Mouse (Mus musculus) G1E (cell line): Measurements from ENCODE around the gene Tmtc4.

Experiments used
- CTCF ChIP-seq: IDR thresholded peaks from 2 replicates; pipeline ENCODE4 v1.5.1; 2012; ENCODE audit warnings: low read depth, low read length, inconsistent platforms, mixed read lengths
- GATA1 ChIP-seq: IDR thresholded peaks from 2 replicates; pipeline ENCODE4 v1.6.1; 2012; ENCODE audit warnings: borderline replicate concordance, low read length, inconsistent platforms, mixed read lengths
- GATA2 ChIP-seq: IDR thresholded peaks from 2 replicates; pipeline ENCODE4 v1.6.1; 2012; ENCODE audit warnings: low read depth, low read length, inconsistent platforms, borderline replicate concordance
- POLR2AphosphoS5 ChIP-seq: IDR thresholded peaks from 2 replicates; pipeline ENCODE4 v1.6.1; 2012; ENCODE audit warnings: low read depth, low read length, inconsistent platforms; ENCODE audit not compliant: insufficient replicate concordance
- TAL1 ChIP-seq: conservative IDR thresholded peaks from 2 replicates; pipeline ENCODE4 v1.6.1; 2012; ENCODE audit warnings: low read depth, low read length, inconsistent platforms, mixed read lengths

DNA sequence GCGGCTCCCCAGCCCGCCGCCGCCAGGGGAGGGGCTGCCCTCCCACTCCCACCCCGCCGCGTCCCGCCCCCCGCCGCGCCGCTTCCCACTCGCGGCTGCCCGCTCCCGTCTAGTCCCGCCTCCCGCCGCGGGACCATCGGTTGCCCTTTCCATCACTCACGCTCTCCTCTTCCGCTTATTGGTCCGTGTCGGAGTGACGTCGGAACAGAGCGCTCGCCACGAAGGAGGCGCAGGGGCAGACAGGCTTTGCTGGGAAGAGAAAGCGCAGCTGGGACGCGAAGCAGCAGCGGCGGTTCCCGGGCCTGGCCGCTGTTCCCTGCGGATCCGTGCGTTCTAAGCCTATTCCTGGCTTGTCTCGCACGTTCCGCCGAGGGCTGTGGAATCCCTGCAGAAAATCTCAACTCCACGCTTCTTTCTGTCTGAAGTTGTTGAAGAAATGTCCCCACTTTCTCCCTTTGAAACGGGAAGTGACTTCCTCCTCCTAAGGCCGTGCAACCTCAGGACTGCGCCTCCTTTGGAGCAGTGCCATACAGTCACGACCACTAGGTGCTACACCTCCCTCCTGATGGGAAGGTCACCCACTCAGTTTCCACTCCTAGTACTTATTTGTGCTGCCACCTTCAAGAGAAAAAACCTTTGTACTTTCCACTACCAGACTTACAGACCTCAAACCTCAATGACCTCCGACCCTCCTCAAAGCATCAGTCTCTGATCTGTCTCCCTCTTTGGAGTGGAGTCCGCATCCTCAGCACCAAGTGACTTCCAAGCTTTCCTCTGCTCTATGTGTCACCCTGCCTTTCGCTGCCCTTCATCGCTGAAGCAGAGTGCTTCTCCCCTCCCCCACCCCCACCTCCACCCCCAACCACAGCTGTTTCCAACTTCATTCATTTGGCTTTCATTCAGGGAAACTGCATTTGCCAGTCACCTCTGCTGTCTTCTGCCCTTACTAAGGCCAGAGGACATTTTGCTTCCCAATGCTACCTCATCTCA, at the start of gene Tmtc4:
- TF ChIP-seq CTCF: no peak
- no peak for TF ChIP-seq TAL1
- TF ChIP-seq POLR2AphosphoS5: no peak
- TF ChIP-seq GATA1: no peak
- no peak for TF ChIP-seq GATA2
